Mouse (Mus musculus) cerebellum, adult 2 months (tissue): ENCODE results near the gene Hmcn2.

Source experiments
- CTCF ChIP-seq: fragments of 200-500 bp; IDR thresholded peaks from 2 replicates; pipeline ENCODE4 v1.5.1; 2011; ENCODE audit warnings: low read depth, mild to moderate bottlenecking, control low read depth, low read length, moderate library complexity, borderline replicate concordance; ENCODE audit not compliant: insufficient read depth
- POLR2A ChIP-seq: fragments of 200-500 bp; IDR thresholded peaks from 2 replicates; pipeline ENCODE4 v1.6.1; 2011; ENCODE audit warnings: low read length, control low read depth, borderline replicate concordance; ENCODE audit not compliant: insufficient read depth

- TF ChIP-seq POLR2A (no peak), CTCF (no peak)
Observed at GRCm38 (mm10) chr2:31449441-31449815, 135.2 kb downstream of the Hmcn2 start.
